Mouse (Mus musculus) retina, postnatal 7 days (tissue): Measurements from ENCODE around the gene Med16.

Experiments
- DNase-seq: peaks from one replicate; pipeline ENCODE4 v3.0.0-alpha.2; 2012; ENCODE audit warnings: low read depth, low spot score

The Med16 gene

DNA sequence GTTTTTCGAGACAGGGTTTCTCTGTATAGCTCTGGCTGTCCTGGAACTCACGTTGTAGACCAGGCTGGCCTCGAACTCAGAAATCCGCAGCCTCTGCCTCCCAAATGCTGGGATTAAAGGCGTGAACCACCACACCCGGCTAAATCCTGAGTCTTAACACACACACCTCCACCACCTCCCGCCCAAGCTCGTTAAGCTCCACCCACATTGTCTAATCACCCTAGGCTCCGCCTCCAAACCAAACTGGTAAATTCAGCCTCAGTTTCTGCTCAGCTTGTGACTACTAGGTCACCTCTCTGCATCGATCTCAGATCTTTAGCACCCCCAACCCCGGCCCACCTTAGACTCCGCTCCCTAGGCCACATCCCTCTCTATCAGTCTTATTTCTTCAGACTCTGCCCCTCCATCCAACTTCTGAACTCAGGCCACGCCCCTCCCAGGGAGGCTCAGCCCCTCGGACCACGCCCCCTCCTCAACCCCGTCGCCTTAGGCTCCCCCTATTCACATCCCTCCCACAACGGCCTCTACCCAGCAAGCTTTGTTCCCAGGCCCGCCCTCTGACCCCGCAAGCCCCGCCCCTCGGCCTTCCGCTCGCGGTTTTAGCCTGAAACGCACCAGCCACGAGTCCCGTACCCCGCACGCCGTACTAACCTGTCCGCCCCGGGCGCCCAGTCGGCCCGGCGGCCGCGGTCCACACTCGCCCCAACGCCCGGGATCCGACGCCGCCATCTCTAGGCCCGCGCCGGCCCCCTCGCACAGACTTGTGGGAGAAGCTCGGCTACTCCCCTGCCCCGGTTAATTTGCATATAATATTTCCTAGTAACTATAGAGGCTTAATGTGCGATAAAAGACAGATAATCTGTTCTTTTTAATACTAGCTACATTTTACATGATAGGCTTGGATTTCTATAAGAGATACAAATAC is at the start of gene Med16:
Gene Med16 (minus strand): TSS at position 757 of the 925 bp plus-strand sequence.
- DNase-seq = peak; percentile 91

DNA sequence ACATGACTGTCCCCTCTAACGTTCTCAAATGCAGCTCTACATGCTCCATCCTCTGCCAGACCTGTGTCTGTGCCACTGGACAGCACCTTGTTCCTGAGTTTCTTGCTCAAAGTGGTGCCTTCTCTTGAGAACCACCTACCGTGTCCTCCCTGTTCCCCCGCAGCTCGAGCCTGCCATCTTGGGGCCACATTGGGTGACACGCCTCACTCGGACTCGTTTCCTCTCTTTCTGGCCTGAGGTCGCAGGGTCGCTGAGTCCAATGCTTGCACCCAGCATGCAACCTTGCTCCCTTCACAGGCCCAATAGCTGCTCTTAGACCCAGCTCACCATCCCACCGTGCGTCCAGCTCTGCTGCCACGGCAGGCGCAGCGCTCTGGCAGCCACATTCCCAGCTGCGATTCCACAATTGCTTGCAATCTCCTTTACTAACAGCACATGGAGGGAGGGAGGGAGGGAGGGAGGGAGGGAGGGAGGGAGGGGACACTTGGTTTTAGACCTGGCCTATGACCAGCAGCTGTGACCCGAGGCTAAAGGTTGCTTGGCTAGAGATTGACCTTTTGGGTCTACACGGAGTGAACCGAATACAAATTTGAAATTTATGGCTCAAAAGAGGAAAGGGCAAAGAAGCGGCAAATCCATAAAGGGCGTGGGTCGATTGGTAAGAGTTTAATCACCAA is 49.6 kb upstream of the Med16 start:
- DNase-seq = peak; percentile 68

DNA sequence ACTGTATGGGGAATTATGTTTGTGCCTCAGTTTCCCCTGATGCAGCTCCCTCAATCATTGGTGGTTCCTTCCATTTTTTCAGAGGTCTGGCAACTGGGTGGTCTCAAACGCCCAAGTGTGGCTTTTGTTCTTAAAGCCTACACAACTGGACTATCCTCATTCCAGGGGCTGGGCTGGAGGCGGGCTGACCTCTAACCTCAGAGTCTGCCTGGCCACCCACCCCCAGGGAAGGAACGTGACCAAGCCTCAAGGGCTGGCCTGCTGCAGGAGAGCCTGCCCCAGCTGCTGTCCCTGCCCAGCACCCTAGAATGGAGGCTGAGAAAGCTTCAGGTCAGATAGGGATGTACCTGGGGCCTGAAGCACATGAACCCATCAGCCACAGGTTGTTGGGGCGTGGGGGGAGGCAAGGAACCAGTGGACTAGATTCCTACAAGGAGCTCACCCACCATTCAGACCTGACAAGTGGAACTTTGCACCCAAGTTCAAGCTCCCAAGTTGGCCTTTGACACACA is 48.0 kb upstream of the Med16 start:
- DNase-seq = no peak

DNA sequence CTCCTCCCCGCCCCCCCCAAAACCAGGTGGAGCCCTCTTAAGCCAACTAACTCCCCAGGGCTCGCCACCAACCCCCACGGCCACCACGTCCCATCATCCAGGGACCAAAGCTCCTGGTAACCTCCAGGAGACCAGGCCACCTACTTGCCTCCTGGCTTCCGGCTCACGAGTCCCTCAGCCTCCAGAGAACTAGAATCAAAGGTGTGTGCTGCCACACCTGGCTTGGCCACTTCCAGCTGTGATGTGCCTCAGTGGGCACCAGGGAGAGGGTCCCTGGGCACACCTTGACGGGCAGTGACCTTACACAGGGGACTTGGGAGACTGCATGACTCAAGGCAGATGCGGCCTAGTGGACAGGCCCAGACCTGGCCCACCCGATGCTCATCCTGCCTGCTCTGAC is 47.0 kb upstream of the Med16 start:
- no peak for DNase-seq

DNA sequence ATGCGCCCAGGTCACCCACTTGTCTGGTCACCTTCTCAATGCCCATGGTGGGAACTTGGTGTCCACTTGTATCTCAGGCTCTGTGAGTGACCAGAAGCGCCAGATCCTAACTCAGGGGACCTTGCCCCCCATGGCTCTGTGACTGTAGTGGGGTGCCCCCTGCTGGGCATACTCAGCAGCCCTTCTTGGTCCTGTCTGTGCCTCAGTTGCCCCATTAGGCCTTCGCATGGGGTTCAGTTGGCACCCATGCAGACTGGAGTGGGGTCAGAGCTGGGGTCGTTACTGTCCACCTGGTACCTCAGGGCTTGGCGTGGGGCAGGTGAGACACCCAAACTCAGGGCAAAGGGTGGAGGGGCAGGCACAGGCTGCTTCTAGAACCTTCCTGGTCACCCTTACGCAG is 45.2 kb upstream of the Med16 start:
- DNase-seq = no peak

DNA sequence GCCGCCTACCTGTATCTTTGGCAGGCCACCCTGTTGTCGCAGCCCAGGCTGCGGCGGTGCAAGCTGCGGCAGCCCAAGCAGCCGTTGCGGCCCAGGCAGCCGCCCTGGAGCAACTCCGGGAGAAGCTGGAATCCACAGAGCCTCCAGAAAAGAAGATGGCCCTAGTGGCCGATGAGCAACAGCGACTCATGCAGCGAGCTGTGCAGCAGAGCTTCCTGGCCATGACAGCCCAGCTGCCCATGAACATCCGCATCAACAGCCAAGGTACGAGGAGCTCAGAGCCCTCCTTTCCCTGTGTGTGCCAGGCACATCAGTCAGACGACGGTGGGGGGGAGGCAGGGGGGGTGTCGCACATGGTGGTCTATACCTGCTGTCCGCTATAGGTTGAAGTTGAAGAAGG is 41.9 kb upstream of the Med16 start:
- no peak for DNase-seq

DNA sequence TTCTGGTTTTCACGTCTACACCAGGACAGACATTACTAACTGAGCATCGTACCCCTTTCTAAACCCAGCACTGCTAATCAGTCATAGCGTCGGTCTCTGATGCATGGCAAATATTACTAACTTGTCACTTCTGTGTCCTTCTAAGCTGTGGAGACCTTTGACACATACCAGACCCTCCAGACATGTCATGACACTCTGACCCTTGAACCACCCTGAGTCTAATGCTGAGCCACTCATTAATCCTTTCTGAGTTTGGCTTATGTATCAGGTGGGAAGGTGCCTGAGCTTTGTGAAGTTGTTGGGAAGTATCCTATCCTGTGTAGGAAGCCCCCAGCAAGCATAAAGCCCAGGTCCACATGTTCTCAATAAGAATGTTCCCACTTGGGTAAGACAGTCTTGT is 41.1 kb upstream of the Med16 start:
- DNase-seq = no peak

DNA sequence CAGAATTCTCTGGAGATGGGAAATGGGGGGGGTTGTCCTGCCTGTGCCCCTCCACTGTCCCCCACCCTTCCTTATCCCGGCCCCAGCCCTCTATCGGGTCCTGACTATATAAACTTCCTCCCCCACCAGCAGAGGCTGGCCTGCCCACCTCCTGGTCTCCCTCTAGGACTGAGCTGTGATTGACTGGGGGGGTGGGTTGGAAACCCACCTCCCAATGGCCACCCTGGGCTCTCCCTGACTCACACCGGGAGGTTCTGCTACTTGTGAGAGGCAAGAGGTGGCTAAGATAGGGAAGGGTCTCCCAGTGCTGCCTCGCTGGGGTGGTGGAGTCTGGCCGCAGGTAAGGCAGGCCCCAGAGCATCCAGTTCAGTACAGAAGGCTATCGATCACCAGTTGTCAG is 38.8 kb upstream of the Med16 start:
- no peak for DNase-seq

DNA sequence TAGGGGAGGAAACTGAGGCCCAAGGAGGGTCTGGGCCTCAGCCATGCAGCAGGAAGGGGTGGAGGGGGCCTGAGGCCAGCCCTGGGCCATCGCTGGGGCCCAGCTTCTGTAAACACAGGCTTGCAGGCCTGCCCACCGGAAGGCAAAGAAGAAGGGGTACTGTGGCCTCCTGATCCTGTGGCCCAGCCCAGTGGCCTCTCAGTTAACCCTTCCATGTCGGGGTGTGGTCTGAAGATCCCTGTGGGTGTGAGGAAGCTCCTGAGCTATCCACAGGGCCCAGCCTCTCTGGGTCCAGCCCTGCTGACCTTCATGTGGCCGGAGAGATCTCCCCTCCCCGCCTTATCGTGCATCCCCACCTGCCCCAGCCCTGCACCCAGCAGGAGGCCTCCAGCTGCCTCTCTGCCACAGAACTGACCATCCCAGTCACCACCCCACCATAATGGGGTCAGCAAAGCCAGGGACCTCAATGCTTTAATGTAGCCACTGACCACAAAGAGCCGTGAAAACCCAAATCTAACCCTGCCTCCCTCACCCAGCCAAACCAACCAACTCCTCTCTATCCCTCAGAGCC is 38.1 kb upstream of the Med16 start:
- DNase-seq = no peak

DNA sequence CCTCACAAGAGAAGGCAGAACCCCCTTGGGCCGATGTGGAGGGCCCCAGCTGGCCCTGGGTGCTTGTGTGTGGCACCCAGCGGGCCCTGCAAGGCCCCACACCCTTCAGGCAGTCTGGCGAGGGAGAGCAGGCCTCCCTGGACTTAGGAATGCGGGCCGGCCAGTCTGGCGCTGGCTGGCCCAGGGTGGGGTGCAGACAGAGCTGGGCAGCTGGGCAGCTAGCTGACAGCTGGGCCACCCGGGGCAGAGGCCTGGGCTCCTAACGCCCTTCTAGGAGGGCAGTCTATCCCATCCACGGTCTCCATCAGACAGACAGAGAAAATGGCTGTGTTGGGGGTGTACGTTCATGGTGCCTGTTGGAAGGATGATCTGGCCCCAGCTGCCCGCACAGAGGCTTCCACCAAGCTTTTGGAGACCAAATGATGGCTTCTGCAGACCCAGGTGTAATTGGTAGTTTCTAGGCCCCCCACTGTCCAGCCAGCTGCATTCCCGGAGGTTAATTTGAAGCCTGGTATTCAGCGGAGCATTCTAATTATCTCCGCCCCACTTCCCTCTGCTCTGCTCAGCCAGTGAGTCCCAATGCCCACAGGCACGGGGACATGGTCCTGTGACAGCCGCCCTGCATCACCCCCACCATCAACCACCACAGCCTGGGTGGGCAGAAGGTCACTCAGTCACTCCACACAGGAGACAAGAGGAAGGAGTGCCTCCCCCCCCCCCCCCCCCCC is 36.9 kb upstream of the Med16 start:
- no peak for DNase-seq

DNA sequence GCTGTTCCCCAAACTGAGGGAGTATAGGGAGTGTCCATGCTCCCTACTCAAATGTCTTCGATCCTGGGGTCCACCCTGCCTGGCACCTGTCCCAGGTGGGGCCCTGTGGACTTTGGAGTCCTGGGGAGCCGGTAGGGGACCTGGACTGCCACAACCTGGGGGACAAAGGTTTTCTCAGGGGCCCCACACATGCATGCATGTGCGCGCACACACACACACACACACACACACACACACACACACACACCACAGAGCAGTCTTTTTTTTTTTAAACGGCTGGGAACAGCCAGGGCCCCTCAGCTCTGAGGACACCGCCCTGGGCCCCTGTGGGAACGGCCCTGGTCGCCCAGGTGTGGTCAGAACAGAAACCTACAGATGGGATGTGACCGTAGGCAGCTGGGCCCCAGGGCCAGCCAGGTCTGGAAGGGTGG is 34.8 kb upstream of the Med16 start:
- no peak for DNase-seq

DNA sequence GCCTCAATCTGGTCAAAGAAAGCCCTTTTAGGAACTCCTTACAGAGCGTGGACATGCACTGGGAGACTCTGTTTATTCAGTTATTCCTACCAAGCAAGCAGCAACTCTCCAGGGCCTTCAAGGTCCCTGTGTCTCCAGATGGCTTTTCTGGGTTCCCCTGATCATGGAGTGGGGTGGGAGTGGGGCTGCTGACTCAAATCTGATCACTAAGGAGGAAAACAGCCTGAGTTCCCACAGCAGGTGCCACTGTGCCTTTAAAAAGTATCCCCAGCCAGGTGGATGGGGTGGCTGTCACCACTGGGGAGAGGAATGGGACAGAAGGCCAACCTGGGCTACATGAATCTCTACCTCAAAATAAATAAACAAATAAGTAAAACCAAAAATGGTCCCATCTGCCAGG is 34.3 kb upstream of the Med16 start:
- DNase-seq = no peak

DNA sequence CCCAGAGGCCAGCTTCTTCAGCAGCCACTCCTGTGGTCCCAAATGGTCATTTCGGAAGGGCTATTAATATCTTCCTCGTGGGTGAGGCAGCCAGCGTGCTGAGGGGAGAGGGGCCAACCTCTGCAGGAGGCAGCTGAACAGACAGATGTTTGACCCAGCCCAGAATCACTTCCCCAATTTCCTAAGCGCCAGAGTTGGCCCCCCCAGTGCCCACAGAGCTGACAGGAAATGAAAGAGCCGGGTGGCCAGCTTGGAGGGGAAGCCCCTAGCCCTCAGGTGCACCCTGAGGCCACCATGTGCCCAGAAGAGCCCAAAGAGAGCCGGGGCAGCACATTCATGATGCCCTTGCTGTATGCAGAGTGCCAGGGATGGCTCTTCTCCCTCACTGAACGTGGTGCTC is 32.0 kb upstream of the Med16 start:
- DNase-seq = no peak

DNA sequence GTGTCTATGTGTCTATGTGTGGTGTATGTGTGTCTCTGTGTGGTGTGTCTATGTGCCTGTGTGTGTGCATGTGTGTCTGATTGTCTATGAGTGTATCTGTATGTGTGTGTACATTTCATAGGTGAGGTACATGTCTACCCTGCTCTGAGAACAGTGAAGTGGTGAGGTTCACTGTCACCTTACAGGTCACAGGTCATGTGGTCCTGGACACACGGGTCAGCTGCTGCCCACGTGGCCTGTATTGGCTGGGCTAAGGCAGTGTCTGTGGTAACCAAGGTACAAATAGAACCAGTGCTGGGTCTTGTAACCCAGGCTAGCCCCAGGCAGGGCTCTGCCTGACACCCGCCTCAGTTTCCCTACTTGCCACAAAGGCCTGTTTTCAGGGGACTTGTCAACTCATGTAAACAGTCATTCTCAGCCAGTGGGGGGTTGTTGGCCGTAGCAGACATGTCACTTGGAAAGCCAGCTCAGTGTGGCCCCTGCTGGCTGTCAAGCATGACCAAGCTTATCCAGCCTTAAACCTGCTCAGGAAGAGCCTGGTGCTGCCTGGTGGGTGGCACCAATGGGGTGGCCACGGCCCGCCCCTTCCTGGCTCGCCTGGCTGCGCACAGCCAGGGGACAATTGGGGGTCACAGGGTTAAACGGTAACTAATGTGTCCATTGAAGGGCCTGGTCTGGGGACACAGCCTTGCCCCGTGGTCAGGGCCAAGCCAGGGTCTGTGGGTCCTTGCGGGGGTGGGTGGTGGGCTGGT is 29.2 kb upstream of the Med16 start:
- no peak for DNase-seq

DNA sequence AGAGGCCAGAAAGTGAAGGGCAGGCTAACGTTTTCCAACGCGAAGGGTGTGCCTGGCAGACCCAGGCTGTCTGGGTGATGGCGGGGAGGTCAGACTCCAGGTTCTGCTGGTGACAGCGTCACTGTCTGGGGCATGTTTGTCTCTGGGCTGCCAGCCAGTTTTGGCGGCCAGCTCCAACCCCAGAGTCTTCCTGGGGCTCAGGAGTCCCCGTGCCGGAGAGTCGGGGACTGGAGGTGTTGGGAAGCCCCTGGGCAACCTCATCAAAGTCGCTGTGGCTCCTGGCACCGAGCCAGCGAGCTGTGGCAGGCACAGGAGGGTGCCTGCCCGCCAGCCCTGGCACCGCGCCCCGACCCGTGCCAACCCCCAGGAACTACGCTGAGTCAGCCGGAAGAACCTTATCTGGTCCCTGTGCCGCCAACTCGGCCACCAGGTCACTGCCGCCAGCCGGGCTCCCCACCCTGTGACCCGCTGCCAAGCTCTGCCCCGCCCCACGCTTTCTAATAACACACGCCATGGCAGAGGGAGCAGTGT is 28.3 kb upstream of the Med16 start:
- no peak for DNase-seq

DNA sequence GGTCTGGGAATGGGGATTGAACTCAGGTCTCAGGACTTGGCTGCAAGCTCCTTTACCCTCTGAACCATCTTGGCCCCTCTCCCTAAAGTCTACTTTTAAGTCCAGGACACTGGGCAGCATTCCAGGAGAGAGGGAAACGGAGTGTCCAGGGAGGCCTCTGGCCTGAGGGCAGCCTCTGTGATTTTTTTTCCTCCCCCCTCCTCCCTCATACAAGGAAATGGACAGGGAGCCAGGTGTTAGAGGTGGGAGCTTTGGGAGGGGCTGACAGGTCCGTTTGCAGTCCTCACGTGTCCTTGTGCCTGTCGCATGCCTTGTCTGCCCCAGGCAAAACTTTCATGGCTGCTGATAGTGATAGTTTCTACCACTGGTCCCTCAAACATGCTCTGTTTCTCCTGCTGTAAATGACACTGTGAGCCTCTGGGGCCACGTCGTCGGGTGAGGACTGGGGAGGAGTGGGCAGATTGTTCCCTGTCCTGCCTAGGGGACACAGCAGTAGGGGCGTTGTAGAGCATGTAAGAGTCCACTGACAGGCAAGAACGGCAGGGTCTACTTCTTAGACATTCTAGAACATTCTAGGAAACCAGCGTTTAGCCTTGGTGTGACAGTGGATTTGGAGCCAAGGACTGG is 27.7 kb upstream of the Med16 start:
- no peak for DNase-seq

DNA sequence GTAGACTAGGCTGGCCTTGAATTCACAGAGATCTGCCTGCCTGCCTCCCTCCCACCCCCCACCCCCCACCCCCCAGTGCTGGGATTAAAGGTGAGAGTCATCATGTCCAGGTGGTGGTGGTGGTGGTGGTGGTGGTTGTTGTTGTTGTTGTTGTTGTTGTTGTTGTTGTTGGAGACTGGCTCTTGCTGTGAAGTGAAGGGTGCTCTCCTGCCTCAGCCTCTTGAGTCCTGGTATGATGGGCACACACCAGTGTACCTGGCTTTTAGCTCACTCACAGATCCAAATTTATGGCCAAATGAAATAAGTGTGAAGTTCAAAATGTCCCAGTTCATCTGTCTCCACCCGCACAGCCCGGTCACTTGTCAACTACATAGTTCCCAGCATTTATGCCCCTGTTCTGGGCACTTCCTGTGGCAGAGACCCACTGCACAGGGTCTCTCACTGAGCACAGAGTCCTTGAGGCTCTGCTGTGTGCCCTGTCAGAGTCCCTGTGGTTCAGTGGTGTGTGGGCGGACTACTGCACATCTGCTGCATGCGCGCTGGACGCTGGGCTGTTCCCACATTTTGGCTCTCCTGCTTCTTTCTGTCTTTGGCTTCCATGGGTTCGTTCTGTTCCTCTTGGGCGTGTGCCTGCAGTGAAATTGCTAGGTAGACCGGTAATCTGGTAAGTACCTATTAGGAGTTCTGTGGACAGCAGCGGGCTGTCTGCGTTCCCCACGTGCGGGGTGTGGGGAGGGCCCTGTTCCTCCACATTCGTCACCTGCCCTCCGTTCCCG is 26.3 kb upstream of the Med16 start:
- no peak for DNase-seq

DNA sequence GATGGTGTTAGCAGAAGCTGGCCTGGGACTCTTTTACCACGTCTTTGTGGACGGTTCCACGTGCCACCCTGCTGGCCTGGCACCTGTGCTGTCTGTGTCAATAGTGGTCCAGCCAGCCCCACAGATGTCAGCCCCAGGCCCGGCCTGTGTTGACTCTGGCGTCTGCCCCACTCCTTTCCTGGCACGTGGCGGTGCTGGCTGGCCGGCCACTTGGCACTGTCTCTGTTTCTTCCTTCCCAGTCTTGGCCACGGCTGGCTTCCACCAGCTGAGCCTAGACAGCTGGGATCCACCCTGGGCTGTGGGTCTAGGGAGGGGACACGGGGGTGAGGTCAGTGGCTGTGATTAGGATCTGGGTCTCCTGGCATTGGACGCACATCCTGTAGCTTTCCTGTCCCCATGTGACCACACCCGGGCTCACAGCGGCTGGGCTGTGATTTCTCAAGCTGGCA is 25.6 kb upstream of the Med16 start:
- no peak for DNase-seq

DNA sequence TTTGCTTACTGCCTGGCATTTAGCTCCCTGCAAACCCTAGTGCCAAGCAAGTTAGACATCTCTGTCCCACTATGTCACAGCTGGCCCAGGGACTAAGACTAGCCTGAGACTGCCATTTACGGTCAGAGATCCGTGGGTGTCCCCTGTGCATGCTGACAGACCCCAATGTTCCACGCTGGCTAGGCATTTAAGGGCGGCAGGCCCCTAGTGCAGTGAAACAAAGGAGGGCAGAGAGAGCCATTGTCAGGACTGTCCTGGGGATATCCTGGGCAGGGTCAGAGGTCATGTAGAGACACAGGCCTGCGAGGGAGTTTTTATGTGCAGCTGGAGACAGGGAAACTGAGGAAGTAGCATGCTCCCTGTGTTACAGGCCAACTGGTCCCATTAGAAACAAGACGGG is 25.1 kb upstream of the Med16 start:
- no peak for DNase-seq
